Mouse (Mus musculus): Measurements from ENCODE around the gene Dazap2. TPM values are rescaled to one million over a fixed set of nuclear protein-coding genes. Genes with fewer than 3 reads are reported as not detected.

Dazap2 gene
- total RNA-seq, 2 experiments from 2014 or later: 108 to 109 TPM

GRCm38 (mm10) chr15:100666851-100667250 is 51.7 kb downstream of the Dazap2 start:
- intact Hi-C loops (cut with DNase I): no loop called here
- TF ChIP-seq CTCF (IDR thresholded peaks at IDR 0.05): no peak
- no peak overlapping the region for H3K27ac ChIP-seq
- DNase-seq (ENCODE audit: extremely low spot score in 1 of 2, low spot score in 2 of 2): no peak
- H3K4me3 ChIP-seq: no peak overlapping the region

DNA sequence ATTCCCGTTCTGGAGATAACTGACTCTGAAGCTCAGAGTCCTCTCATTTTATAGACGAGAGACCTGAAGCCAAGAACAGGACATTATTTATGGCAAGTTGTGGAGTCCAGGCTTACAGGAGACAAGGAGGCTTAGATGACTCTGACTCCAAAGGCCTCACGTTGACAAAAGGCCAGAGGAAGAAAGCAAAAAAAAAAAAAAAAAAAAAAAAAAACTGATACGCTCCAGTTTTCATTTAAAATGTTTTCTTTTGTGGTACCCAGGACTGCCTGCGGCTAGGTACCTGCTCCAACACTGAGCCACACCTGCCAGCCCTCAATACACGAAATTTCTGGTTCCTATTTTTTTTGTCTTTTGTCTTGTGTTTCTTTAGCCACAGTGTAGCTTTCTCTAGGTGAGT is 52.3 kb downstream of the Dazap2 start:
- Histone ChIP-seq H3K27ac (no peak overlapping the region), H3K4me3 (no peak overlapping the region)
- intact Hi-C loops (cut with DNase I): no loop called here
- no peak for TF ChIP-seq CTCF (IDR thresholded peaks at IDR 0.05)
- DNase-seq (ENCODE audit: extremely low spot score in 1 of 2, low spot score in 2 of 2): no peak

DNA sequence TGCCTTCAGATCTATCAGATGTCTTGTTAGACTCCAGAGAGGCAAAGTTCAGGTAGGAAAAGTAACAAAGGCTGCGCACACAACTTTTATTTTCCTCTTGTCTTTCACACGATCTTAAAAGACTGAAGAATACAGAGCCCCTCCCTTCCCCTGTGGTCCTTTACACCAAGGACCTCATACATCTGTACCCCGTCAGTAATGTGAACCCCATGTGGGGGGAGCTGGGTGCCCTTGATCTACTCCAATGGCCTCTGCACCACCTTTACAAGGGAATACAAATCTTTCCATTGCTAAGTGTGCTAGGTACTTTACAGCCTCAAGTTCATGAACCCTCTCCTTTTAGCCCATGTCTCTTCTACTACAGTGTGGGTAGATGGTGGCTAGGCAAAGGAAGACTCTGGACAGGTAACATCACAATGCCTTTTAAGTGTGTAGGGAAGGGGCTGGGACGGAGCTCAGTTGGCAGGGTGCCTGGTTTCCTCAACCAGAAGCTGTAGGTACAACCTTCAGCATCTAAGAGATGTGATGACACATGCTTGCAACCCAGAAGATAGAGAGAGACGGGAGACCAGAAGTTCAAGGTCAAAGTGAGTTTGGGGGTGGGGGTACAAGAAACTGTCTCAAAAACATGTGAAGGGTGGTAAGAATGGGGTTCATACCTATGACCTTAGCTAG is 52.9 kb downstream of the Dazap2 start:
- Histone ChIP-seq H3K27ac (no peak overlapping the region), H3K4me3 (no peak overlapping the region)
- intact Hi-C loops (cut with DNase I): no loop called here
- no peak for TF ChIP-seq CTCF (IDR thresholded peaks at IDR 0.05)
- DNase-seq (ENCODE audit: extremely low spot score in 1 of 2, low spot score in 2 of 2): no peak

- peak in 1 of 2 experiments; percentile 18 for DNase-seq (ENCODE audit: extremely low spot score in 1 of 2, low spot score in 2 of 2)
- intact Hi-C loops (cut with DNase I): no loop called here
- H3K27ac ChIP-seq: no peak within 1 kb of the TSS
- no peak within 1 kb of the TSS for H3K4me3 ChIP-seq
- TF ChIP-seq CTCF (IDR thresholded peaks at IDR 0.05): no peak
These were observed 54.2 kb downstream of the Dazap2 start, which contains the start of gene Bin2 for GRCm38 (mm10) chr15:100669337-100669736. TSS of gene Bin2 (minus strand) at chr15:100669553.

DNA sequence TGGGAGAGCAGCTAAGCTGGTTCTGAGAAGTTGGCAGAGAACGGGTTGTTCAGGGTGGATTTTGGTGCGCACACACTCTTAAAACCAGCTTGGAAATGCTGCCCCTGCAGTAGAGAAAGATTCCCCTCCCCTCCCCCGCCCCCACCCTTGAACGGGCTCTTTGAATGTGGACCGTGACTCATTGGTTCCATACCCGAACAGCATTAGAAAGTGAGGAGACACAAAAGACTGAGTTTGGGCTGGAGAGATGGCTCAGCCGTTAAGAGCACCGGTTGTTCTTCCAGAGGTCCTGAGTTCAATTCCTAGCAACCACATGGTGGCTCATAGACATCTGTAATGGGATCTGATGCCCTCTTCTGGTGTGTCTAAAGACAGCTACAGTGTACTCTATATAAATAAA is 54.9 kb downstream of the Dazap2 start:
- intact Hi-C loops (cut with DNase I): no loop called here
- Histone ChIP-seq H3K27ac (no peak overlapping the region), H3K4me3 (no peak overlapping the region)
- no peak for TF ChIP-seq CTCF (IDR thresholded peaks at IDR 0.05)
- DNase-seq (ENCODE audit: extremely low spot score in 1 of 2, low spot score in 2 of 2): no peak

Small RNA genes within 50 kb of the gene (microRNA-seq; reads per million reads assigned to microRNA genes)
- 0 to 0.24 reads per million in 2 experiments for gene Mir6961

Other genes starting within 250 kb of the Dazap2 start
- not detected for gene Gm5475, start 193.2 kb upstream of the Dazap2 start, total RNA-seq (2021)
- gene Slc11a2, start 190.3 kb upstream of the Dazap2 start, total RNA-seq (2021): 10 to 100 TPM; 60.0 to 70.8 TPM
- 10 to 100 TPM; 59.6 to 62.1 TPM for gene Letmd1, start 146.3 kb upstream of the Dazap2 start, total RNA-seq (2021)
- 10 to 100 TPM; 35.3 to 36.3 TPM for gene Csrnp2, start 119.9 kb upstream of the Dazap2 start, total RNA-seq (2021)
- gene Tfcp2, start 63.3 kb upstream of the Dazap2 start, total RNA-seq (2021): 10 to 100 TPM; 26.8 to 27.9 TPM
- gene Pou6f1, start 15.4 kb upstream of the Dazap2 start, total RNA-seq (2021): 100 to 1,000 TPM; 139 to 144 TPM
- 1 to 10 TPM; 1.6 to 2.9 TPM for gene Smagp, start 21.6 kb downstream of the Dazap2 start, total RNA-seq (2021)
- 1 to 10 TPM; 3.5 to 6.2 TPM for gene Bin2, start 54.2 kb downstream of the Dazap2 start, total RNA-seq (2021)
- gene Cela1, start 72.6 kb downstream of the Dazap2 start, total RNA-seq (2021): 1 to 10 TPM; 2.4 to 3.3 TPM
- 1 to 10 TPM; 4.8 to 4.9 TPM for gene Galnt6, start 114.0 kb downstream of the Dazap2 start, total RNA-seq (2021)
- gene Slc4a8, start 146.4 kb downstream of the Dazap2 start, total RNA-seq (2021): 10 to 100 TPM; 78.4 to 79.0 TPM

Data from left cerebral cortex, adult 2 months (tissue).